Mouse (Mus musculus): ENCODE results near the gene Mnd1.

Gene Mnd1

DNA sequence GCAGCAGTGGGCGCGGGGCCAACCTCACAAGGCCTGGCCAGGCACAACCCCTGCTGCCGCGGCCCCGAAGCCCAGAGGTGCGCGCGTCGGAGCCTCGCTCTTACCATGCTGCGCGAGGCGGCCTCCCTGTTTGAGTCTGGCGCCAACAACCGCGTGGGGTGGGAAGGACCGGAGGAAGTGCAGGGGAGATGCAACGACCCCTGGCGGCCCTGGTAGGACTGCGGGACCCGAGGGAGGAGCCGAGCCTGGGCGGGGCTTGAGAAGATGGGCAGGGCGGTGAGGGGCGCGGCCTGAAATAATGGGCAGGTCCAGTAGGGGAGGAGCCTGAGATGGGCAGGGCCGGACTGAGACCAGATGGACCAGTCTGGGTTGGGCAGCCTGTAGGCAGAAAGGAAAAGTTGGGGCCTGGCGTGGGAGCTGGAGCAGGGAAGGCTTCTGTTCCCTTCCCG, at the start of gene Mnd1:
TSS of gene Mnd1 (minus strand) at position 229 of the 449 bp plus-strand sequence.
- DNase-seq (ENCODE audit: extremely low spot score, low read depth, low spot score): peak; percentile 84

GRCm38 (mm10) chr3:84204640-84205039, 49.1 kb upstream of the Mnd1 start:
- no peak for DNase-seq (ENCODE audit: extremely low spot score, low read depth, low spot score)

DNA sequence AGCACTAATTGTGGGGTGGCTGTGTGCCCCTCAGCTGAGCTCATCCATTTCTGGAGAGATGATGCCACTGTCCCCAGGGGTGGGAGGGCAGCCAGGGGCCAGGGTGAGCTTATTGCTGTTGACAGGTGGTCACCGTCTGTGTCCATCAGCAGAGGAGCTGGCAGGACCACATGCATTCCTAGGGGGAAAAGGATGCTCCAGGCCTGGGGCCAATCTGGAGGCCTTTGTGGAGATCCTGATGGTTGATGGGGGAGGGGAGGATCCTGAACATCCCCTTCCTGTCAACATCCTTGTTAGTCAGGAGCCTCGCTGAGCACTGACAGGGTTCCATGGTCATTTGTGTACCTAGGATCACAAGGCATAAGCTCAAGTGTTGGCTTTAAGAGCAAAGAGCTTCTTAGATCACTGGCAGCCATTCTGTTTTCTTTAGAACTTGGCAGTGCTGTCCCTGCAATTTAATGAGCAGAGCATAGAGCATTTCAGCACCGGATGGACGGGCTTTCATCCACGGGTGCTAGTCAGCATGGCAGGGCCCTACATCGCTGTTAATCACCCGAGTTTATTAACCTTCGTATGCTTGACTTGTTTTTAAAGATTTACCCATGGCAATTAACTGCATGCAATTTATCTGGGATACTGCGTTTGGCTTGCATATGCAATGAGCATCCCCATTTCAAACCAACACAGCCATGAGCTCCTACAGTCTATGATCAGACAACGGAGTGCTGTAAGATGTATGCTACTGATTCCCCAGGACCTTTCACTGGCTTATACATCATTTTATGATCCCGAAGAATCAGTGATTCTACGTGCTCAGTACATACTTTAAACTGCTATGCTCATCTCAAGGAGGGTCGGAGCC, 45.2 kb upstream of the Mnd1 start:
- no peak for DNase-seq (ENCODE audit: extremely low spot score, low read depth, low spot score)

DNA sequence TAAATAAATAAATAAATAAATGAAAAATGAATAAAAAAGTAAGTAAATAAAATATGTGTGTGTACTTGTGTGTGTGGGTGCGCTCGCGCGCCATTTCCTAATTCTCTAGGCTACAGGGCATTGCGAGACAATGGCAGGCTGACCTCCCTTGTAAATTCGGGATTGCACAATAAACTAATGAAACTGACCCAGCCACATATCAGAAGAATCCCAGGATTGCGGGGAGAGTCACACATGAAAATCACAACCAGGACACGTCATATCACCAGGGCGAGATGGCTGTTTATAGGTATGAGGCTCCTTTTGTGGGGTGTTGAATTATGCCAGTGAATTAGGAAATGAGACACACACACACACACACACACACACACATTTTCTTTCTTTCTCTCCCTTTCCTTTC, 43.9 kb upstream of the Mnd1 start:
- DNase-seq (ENCODE audit: extremely low spot score, low read depth, low spot score): no peak

GRCm38 (mm10) chr3:84198229-84198628, 42.6 kb upstream of the Mnd1 start:
- no peak for DNase-seq (ENCODE audit: extremely low spot score, low read depth, low spot score)

- DNase-seq (ENCODE audit: extremely low spot score, low read depth, low spot score): no peak
Measured at GRCm38 (mm10) chr3:84193881-84194280, 38.3 kb upstream of the Mnd1 start.

GRCm38 (mm10) chr3:84191141-84191881, 35.7 kb upstream of the Mnd1 start:
- DNase-seq (ENCODE audit: extremely low spot score, low read depth, low spot score): no peak

DNA sequence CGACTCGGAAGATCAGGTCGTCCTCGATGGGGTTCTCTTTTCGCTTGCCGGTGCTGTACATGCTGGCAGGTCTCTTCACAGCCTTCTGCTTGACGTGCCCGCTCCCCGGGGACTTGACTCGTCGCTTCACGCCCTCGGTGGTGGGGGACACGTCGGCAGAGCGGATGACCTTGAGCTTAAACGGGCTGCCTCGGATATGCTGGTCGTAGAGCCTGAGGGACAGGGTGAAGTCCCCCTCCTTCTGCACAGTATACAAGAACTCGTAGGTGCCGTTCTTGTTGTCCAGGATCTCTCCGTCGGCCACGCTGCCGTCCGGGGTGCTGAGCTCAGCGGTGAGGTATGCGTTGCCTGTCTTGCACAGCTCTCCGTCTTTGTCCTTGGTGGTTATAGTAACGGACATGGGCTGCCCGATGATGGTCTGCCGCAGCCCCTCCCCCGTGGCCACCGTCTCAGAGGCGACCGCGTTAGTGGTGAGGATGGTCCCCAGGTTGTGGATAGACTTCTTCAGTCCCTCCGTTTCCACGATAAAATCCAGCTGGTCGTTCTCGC, 35.0 kb upstream of the Mnd1 start:
- DNase-seq (ENCODE audit: extremely low spot score, low read depth, low spot score): no peak

DNA sequence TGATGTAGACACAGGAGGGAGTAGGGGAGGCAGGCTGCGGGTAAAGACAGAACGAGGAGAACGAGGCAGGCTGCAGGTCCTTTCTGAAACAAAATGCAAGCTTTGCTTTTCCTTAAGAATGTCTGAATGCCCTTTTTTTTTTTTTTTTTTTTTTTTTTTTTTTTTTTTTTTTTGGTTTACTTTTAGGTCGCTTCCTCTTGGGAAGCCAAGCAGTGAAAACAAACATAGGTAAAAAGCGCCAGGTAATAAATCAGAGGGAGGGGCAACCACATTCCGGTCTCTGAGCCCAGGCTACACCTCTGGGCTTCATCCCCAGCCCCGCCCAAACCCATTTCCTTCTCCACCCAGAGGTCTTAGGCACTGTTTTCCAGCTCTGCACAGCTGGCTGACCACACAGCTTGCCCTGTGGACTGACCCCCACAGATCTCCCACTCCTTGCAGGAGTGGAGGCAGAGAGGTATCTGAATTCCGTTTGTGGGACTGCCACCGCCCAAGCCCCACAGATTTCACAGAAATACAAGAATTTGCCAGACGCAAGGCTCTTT, 34.1 kb upstream of the Mnd1 start:
- DNase-seq (ENCODE audit: extremely low spot score, low read depth, low spot score): no peak

DNA sequence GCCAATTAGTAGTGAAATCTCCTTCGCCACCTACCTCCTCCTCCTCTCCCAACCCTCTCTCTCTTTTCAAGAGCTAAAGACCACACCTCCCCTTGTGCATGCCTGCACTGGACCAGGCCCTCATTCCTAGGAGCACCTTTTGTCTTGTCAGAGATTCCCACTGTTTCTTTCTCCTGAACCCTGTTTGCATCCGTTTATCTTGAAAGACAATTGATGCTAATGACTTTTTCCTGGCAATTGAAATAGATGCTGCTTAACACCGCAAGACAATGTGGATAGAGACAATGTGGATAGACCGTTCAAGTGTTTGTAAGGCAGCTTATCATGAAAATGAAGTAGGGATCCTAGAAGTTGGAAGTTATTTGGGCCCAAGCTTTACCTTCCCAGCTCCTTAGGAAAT, 26.1 kb upstream of the Mnd1 start:
- DNase-seq (ENCODE audit: extremely low spot score, low read depth, low spot score): no peak

GRCm38 (mm10) chr3:84181102-84181501, 25.5 kb upstream of the Mnd1 start:
- DNase-seq (ENCODE audit: extremely low spot score, low read depth, low spot score): no peak

DNA sequence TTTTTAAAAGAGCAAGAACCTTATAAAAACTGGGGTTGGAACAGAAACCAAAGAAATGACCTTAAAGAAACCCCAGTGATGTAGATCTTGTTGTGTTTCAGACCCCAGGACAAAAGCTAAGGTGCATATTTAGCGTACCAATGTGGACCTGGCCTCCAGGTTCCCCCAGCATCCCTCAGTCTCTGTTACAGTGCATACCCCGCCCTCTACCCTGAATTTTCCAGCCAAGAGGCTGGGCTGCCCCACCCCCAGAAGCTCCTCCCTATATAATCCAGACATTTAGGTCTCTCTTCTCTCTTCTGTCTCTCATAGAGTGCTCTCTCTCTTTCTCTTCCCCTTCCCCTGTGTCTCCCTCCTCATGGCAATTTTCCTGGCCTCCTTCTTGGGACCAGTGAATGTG, 24.7 kb upstream of the Mnd1 start:
- no peak for DNase-seq (ENCODE audit: extremely low spot score, low read depth, low spot score)

DNA sequence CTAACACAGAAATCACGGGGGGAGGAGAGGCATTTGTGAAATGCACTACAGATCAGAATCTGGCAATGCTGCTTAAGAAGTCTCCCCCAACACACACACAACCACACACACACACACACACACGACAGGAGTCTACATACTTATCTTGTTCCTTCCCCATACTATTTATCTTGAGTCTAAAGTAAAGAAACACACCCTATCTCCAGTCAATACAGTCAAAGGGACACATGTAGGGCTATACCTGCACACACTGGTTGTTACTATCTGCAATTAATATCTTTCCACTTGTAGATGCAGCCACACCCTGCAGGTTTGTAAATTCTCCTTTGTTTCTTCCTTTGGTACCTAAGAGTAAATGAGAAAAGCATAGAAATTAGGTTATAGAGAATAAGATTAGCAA, 22.2 kb upstream of the Mnd1 start:
- no peak for DNase-seq (ENCODE audit: extremely low spot score, low read depth, low spot score)

DNA sequence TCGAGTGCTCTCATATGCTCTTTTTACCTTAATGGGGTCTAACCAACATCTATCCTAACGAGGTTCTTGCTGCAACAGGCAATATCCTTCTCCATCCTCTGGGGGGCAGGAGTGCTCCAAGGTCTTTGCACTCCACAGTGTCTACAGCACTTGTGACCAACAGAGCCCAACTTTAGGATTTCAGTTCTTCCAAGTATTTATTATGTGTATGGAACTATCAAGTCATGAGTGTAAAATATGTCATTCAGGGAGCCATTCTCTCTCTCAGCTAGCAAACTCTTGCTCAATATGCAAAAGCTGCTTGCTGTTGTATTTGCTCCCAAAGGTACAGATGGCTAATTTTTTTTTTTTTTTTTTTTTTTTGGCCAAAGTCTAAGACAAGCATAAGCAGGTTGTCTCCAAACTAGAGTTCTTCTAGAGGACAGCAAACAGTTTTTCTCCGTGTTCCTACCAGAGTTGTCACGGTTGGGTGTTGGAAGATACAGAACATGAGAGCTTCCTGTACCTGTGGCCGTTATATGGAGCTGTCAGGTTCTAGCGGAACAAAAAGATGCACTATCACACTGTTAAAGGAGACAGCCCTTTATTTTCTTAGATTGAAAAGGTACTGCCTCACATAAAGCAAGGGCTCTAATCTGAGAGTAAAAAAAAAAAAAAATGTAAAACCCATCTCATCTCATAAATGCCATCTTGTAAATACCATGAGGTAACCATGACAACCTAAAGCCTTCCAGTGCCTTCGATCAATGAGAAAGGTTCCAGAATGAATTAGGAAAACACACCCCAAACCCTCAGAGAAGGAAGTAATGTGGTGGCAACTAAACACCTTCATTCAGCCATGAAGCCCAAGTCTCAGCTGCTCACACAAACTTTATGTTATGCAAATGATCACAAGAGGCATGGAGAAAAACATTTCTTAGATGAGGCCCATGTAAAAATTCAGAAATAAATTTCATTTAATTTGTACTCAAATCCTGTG, 20.0 kb upstream of the Mnd1 start:
- DNase-seq (ENCODE audit: extremely low spot score, low read depth, low spot score): peak; percentile 42

DNA sequence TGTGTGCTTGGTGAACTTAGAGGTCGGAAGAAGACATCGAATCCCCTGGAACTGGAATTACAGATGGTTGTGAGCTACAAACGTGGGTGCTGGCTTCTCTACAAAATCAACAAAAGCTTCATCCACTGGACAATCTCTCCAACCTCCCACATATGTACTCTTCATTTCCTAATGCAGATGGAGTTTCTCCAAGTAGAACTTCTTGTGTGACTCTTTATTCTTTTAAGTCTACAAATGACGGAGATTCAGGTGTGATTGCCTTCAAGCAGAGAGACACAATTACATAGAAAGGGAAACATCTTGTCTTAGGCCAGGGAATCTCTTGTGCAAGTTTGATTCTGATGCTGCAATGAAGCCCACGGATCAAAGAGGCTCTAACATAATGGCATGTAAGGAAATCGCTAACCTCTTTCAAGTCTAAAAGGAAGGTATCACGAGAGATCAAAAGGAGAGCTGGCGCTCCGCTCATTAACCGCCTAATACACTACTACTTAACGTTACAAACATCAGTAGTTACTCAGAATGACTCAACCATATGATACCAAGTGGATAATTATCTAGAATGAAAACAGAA, 18.1 kb upstream of the Mnd1 start, which contains the start of gene Gm6525:
TSS of gene Gm6525 (plus strand) at position 524 of the 574 bp plus-strand sequence.
- DNase-seq (ENCODE audit: extremely low spot score, low read depth, low spot score): no peak

GRCm38 (mm10) chr3:84172406-84172805, 16.8 kb upstream of the Mnd1 start:
- DNase-seq (ENCODE audit: extremely low spot score, low read depth, low spot score): no peak

DNA sequence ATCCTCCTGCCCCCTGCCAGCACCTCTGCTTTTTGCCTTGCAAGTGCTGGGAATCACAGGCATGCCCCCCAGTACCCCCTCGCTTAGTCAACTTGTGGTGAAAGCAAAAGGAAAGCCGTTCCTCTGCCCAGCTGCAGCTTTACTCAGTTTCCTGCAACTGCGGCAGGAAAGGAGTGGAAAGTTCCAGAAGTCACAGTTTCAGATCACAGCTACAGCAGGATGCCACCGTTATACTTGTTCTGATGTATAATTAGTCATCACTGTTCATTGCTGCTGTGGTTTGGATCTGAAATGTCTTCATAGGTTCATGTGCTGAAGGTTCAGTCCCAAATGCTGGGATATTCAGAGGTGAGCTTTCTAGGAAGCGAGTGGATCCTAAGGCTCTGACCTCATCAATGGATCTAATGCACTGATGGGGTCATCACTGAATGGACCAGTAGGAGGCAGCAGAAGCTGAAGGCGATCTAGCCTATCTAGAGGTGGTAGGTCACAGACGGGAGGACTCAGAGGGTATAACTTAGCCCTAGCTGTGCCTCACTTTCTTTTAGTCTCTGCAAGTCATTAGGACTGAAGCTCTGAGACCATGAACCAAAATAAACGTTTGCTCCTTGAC, 13.9 kb upstream of the Mnd1 start:
- no peak for DNase-seq (ENCODE audit: extremely low spot score, low read depth, low spot score)

GRCm38 (mm10) chr3:84168943-84169342, 13.4 kb upstream of the Mnd1 start:
- DNase-seq (ENCODE audit: extremely low spot score, low read depth, low spot score): no peak

GRCm38 (mm10) chr3:84166073-84166472, 10.5 kb upstream of the Mnd1 start:
- no peak for DNase-seq (ENCODE audit: extremely low spot score, low read depth, low spot score)

GRCm38 (mm10) chr3:84165391-84165790, 9.8 kb upstream of the Mnd1 start:
- DNase-seq (ENCODE audit: extremely low spot score, low read depth, low spot score): no peak
